Mouse (Mus musculus) midbrain, embryonic 13.5 days (tissue): ENCODE results near the gene Gm10277. TPM values are rescaled to one million over a fixed set of nuclear protein-coding genes. Genes with fewer than 3 reads are reported as not detected.
A peak's percentile ranks its signal among the peaks of the same experiment; 100 is the strongest.

Source experiments
- ATAC-seq: fragments of 200-750 bp; cut with Nextera tagmentation; 2 replicates; pipeline ENCODE4 v1.8.0; 2017; ENCODE audit warnings: mild to moderate bottlenecking, moderate TSS enrichment, moderate library complexity
- H3K27ac ChIP-seq: fragments of 300-500 bp; sonication (generic); 2 replicates; pipeline ENCODE4 v1.5.1; 2015; ENCODE audit warnings: inconsistent platforms, mild to moderate bottlenecking, moderate library complexity
- H3K27me3 ChIP-seq: fragments of 300-500 bp; sonication (generic); 2 replicates; pipeline ENCODE4 v1.6.1; 2015; ENCODE audit warnings: mild to moderate bottlenecking, inconsistent platforms
- H3K36me3 ChIP-seq: fragments of 300-500 bp; sonication (generic); 2 replicates; pipeline ENCODE4 v1.6.1; 2015; ENCODE audit warnings: mild to moderate bottlenecking, inconsistent platforms
- H3K4me1 ChIP-seq: fragments of 300-500 bp; sonication (generic); replicated peaks from 2 replicates; pipeline ENCODE4 v1.6.1; 2015; ENCODE audit warnings: inconsistent platforms
- H3K4me2 ChIP-seq: fragments of 300-500 bp; sonication (generic); replicated peaks from 2 replicates; pipeline ENCODE4 v1.6.1; 2015; ENCODE audit warnings: moderate library complexity, mild to moderate bottlenecking, inconsistent platforms
- H3K4me3 ChIP-seq: fragments of 300-500 bp; sonication (generic); replicated peaks from 2 replicates; pipeline ENCODE4 v1.5.1; 2015; ENCODE audit warnings: mild to moderate bottlenecking, inconsistent platforms
- H3K9ac ChIP-seq: fragments of 300-500 bp; sonication (generic); replicated peaks from 2 replicates; pipeline ENCODE4 v1.6.1; 2015; ENCODE audit warnings: mild to moderate bottlenecking, inconsistent platforms
- H3K9me3 ChIP-seq: fragments of 300-500 bp; sonication (generic); 2 replicates; pipeline ENCODE4 v1.6.1; 2016; ENCODE audit warnings: mild to moderate bottlenecking, inconsistent platforms
- WGBS: fragments of 180-500 bp; shearing (Covaris S2); methylation state at CpG from one replicate; pipeline ENCODE4 v1.1.7; 2015; 5-methylcytosine and 5-hydroxymethylcytosine counted together
- polyA plus RNA-seq: library from polyadenylated mRNA; unstranded; fragments of >200 nt; fragmentation: Nextera tagmentation; extraction: Ambion mirVana; gene quantifications from 2 replicates; pipeline ENCODE4 v1.2.1, GENCODE M21; 2015

The Gm10277 gene
- polyA plus RNA-seq, 1 experiment from 2014 or later: 3.4 TPM

- Histone ChIP-seq H3K27ac (no peak overlapping the region), H3K4me3 (no peak overlapping the region), H3K9ac (no peak overlapping the region), H3K27me3 (no peaks in the 10 kb centered on the region), H3K9me3 (no peaks in the 10 kb centered on the region), H3K36me3 (no peaks in the 10 kb centered on the region), H3K4me2 (no peak overlapping the region), H3K4me1 (peaks cover 38% of the 10 kb centered on the region)
- 81% methylated on average over 5 of the region's 5 CpGs for WGBS
- ATAC-seq: no peak
These were observed 7.7 kb upstream of the Gm10277 start for GRCm38 (mm10) chr11:77795216-77795615.

GRCm38 (mm10) chr11:77793238-77793930, 5.8 kb upstream of the Gm10277 start:
- Histone ChIP-seq H3K4me2 (peak overlapping the region; percentile 62), H3K27ac (no peak overlapping the region), H3K36me3 (no peaks in the 10 kb centered on the region), H3K9me3 (no peaks in the 10 kb centered on the region), H3K4me3 (peak overlapping the region; percentile 38), H3K9ac (peak overlapping the region; percentile 57), H3K4me1 (peaks cover 42% of the 10 kb centered on the region), H3K27me3 (no peaks in the 10 kb centered on the region)
- 4% methylated on average over 19 of the region's 19 CpGs for WGBS
- peak; percentile 90 for ATAC-seq

GRCm38 (mm10) chr11:77792566-77792909, 5.0 kb upstream of the Gm10277 start:
- H3K9ac ChIP-seq: 0 out of 2 replicates have a peak overlapping the region, but pooled peaks have one; percentile 57
- no peaks in the 10 kb centered on the region for H3K27me3 ChIP-seq
- H3K27ac ChIP-seq: peak overlapping the region; percentile 69
- H3K4me3 ChIP-seq: no peak overlapping the region
- 75% methylated on average over 7 of the region's 7 CpGs for WGBS
- no peaks in the 10 kb centered on the region for H3K36me3 ChIP-seq
- H3K9me3 ChIP-seq: no peaks in the 10 kb centered on the region
- peak overlapping the region; percentile 62; the same call in 1 of the 2 replicates for H3K4me2 ChIP-seq
- peaks cover 42% of the 10 kb centered on the region for H3K4me1 ChIP-seq
- no peak for ATAC-seq

- no peak for ATAC-seq
- H3K9ac ChIP-seq: no peak overlapping the region
- H3K36me3 ChIP-seq: no peaks in the 10 kb centered on the region
- H3K4me2 ChIP-seq: no peak overlapping the region
- H3K4me1 ChIP-seq: peaks cover 42% of the 10 kb centered on the region
- H3K27me3 ChIP-seq: no peaks in the 10 kb centered on the region
- H3K27ac ChIP-seq: peak overlapping the region; percentile 69
- WGBS: 63% methylated on average over 12 of the region's 12 CpGs
- no peaks in the 10 kb centered on the region for H3K9me3 ChIP-seq
- no peak overlapping the region for H3K4me3 ChIP-seq
These were observed 4.4 kb upstream of the Gm10277 start for GRCm38 (mm10) chr11:77791752-77792565.

- H3K4me2 ChIP-seq: no peak overlapping the region
- WGBS: 33% methylated on average over 8 of the region's 8 CpGs
These were observed 3.7 kb upstream of the Gm10277 start for GRCm38 (mm10) chr11:77791241-77791727.

GRCm38 (mm10) chr11:77790286-77790685, 2.7 kb upstream of the Gm10277 start:
- 57% methylated on average over 9 of the region's 9 CpGs for WGBS
- ATAC-seq: no peak
- Histone ChIP-seq H3K4me3 (no peak overlapping the region), H3K9me3 (no peaks in the 10 kb centered on the region), H3K4me2 (no peak overlapping the region), H3K36me3 (no peaks in the 10 kb centered on the region), H3K27ac (peak overlapping the region; percentile 51), H3K4me1 (peaks cover 56% of the 10 kb centered on the region), H3K9ac (0 out of 2 replicates have a peak overlapping the region, but pooled peaks have one; percentile 24), H3K27me3 (no peaks in the 10 kb centered on the region)

More at GRCm38 (mm10) chr11:77791241-77791727, 3.7 kb upstream of the Gm10277 start:
- Histone ChIP-seq H3K9ac (peak overlapping the region; percentile 33; the same call in 1 of the 2 replicates), H3K27ac (peak overlapping the region; percentile 69), H3K4me1 (peaks cover 46% of the 10 kb centered on the region), H3K27me3 (no peaks in the 10 kb centered on the region), H3K36me3 (no peaks in the 10 kb centered on the region), H3K9me3 (no peaks in the 10 kb centered on the region), H3K4me3 (no peak overlapping the region)
- 0 out of 2 replicates have a peak, but pooled peaks have one; percentile 38 for ATAC-seq

- Histone ChIP-seq H3K9ac (no peak overlapping the region), H3K4me1 (peaks cover 64% of the 10 kb centered on the region)
These were observed 2.0 kb upstream of the Gm10277 start for GRCm38 (mm10) chr11:77789512-77789911.

GRCm38 (mm10) chr11:77785768-77786561, 1.6 kb downstream of the Gm10277 start:
- ATAC-seq: peak; percentile 59; the same call in 1 of the 2 replicates
- Histone ChIP-seq H3K27me3 (no peaks in the 10 kb centered on the region), H3K4me3 (no peak overlapping the region), H3K9me3 (no peaks in the 10 kb centered on the region), H3K4me1 (peaks cover 52% of the 10 kb centered on the region), H3K27ac (peak overlapping the region; percentile 72), H3K9ac (peak overlapping the region; percentile 11; the same call in 1 of the 2 replicates), H3K4me2 (no peak overlapping the region), H3K36me3 (peaks cover 3% of the 10 kb centered on the region)
- WGBS: 55% methylated on average over 7 of the region's 7 CpGs

More at GRCm38 (mm10) chr11:77789512-77789911, 2.0 kb upstream of the Gm10277 start:
- no peaks in the 10 kb centered on the region for H3K36me3 ChIP-seq
- no peaks in the 10 kb centered on the region for H3K27me3 ChIP-seq
- H3K4me3 ChIP-seq: no peak overlapping the region
- H3K4me2 ChIP-seq: no peak overlapping the region
- H3K27ac ChIP-seq: no peak overlapping the region
- WGBS: 94% methylated on average over 5 of the region's 5 CpGs
- no peaks in the 10 kb centered on the region for H3K9me3 ChIP-seq
- ATAC-seq: no peak

- Histone ChIP-seq H3K4me3 (no peak overlapping the region), H3K27ac (peak overlapping the region; percentile 47), H3K36me3 (peaks cover 9% of the 10 kb centered on the region), H3K9ac (no peak overlapping the region; the same call in 1 of the 2 replicates), H3K4me2 (no peak overlapping the region), H3K9me3 (no peaks in the 10 kb centered on the region), H3K27me3 (no peaks in the 10 kb centered on the region), H3K4me1 (peaks cover 49% of the 10 kb centered on the region)
- WGBS: 26% methylated on average over 5 of the region's 5 CpGs
- ATAC-seq: no peak
These were observed 2.2 kb downstream of the Gm10277 start for GRCm38 (mm10) chr11:77785396-77785767.

- Histone ChIP-seq H3K4me2 (no peak overlapping the region), H3K4me1 (peaks cover 46% of the 10 kb centered on the region), H3K4me3 (no peak overlapping the region), H3K27ac (no peak overlapping the region), H3K27me3 (no peaks in the 10 kb centered on the region), H3K9ac (no peak overlapping the region; the same call in 1 of the 2 replicates), H3K36me3 (peaks cover 9% of the 10 kb centered on the region), H3K9me3 (no peaks in the 10 kb centered on the region)
- 84% methylated on average over 9 of the region's 9 CpGs for WGBS
- no peak for ATAC-seq
These were observed 2.7 kb downstream of the Gm10277 start for GRCm38 (mm10) chr11:77784894-77785293.
